Mouse (Mus musculus) CD4-positive helper T cell, adult 2 months (primary cell): ENCODE results near the gene Wdr61.
A peak's percentile ranks its signal among the peaks of the same experiment; 100 is the strongest.

Experiments
- DNase-seq: peaks from one replicate; pipeline ENCODE4 v3.0.0-alpha.2; 2012; ENCODE audit warnings: low read depth, missing footprints, low spot score

The Wdr61 gene

DNA sequence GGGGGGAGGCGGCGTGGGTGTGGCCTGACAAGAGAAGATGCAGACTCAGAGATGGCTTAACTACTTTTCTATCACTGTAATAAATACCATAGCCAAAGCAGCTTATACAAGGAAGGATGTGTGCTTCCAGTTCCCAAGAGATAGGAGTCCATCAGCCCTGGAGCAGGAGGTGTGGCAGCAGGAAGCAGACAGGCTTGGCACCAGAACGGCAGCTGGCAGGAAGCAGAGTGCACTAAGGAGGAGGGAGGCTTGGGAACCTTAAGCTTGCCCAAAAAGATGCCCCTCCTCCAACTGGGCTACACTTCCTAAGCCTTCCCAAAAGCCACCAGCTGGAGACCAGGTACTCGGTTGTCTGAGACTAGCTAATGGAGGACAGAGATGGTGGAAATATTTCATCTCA is 51.5 kb downstream of the Wdr61 start:
- DNase-seq: no peak

DNA sequence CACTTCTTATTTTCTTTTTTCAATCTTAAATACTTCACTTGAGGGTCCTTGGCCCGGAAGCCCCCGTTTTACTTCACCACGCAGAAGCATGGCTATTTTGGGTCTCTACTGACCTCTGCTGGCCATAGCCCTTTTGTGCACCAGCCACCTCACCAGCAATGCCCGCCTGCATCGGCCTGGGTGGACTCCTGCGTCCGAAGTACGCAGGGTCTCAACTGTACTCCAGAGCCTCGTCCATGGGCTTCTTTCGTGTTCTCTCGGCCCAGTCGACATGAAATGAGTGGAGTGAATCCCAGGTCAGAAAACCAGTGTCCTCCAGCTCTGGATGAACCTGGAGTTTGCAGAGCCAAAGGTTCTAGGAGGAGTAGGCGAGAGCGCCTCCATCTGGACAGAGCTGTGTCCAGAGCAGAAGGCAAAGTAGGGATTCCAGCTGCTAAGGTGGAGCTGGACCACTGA is 57.8 kb downstream of the Wdr61 start:
- DNase-seq: peak; percentile 62

DNA sequence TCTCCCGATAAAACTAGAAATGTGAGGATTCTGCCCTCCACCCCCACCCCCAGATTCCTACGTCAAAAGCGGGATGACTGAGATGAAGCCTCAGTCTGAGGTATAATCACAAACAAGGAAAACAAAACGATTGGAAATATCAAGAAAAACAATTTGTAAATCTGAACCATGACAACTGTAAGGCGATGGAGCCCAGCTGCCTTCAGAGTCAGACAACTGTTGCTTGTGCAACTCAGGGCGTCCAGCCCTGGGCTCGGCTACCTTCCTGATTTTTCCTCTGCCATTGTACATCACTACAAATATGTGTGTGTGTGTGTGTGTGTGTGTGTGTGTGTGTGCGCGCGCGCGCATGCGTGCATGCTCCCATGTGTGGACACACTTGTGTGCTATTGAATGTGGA is 60.4 kb downstream of the Wdr61 start:
- no peak for DNase-seq

DNA sequence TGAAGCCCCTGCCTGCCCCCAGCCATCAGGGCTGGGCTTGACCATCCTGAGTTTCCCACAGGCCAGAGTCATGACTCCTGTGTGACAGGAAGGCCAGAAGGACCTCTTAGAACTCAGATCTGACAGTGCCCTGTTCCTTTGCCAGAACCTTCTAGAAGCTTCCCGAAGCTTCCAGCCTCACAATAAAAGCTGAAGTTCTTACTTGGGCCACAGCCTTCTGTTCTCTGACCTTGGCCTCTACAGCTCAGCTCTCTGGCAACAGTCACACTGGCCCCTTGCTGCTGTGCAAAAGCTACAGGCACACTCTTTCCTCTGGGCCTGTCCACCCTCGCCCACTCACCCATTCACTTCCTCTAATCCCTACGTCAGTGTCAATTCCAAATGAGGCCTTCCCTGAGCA is 62.4 kb downstream of the Wdr61 start:
- DNase-seq: no peak

DNA sequence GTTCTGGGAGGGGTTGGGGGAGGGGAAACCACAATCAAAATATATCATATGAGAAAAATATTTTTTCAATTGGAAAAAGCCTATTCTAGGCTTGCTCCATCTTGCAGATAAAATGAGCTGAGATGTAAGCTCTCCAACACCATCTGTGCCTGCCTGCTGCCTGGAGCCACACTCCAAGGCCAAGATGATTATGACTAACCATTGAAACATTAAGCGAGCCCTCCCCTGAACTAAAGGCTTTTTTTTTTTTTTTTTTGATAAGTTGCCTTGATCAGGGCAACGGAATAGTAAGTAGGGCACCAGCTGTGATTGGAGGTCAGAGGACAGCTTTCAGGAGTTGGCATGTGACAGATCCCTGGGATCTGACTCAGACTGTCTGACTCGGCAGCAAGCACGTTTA is 65.9 kb downstream of the Wdr61 start:
- no peak for DNase-seq

DNA sequence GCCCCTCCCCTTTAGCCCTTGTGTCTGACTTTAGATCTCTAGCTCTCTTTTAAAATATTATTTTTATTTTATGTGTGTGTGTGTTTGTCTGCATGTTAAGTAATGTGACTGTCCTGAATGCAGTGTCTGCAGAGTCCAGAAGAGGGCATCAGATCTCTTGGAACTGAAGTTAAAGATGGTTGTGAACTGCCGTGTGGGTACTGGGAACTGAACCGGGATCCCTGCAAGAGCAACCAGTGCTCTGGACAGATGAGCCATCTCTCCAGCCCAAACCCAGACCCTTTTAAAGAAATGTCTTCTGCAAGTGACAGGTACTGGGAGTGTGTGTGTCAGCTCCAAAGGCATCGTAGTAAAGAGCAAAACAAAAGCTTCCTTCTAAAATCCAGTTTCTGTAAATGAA is 68.2 kb downstream of the Wdr61 start:
- no peak for DNase-seq
